Comparison of ENCODE assay signal across 8 mouse cellular contexts in the genomic region with DNA sequence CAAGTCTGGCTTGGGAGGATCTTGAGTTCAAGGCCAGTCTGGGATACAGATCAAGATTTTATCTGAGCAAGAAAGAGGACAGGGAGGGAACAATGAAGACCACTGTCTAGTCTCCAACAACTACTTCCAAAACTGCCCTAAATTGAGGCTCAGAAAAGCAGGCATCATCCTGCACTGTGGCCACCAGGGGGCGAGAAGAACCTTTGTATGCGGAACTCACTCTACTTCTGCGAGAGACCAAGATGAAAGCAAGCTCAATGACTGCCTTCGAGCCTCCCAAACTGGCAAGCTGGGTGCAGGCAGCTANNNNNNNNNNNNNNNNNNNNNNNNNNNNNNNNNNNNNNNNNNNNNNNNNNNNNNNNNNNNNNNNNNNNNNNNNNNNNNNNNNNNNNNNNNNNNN. TPM values are rescaled to one million over a fixed set of nuclear protein-coding genes. Genes with fewer than 3 reads are reported as not detected.
DNase-seq lines count a peak whose midpoint lies in the region; ATAC-seq and TF ChIP-seq lines count a peak whose summit lies in the region.

No protein-coding gene starts in this region.

- intact Hi-C loops in left cerebral cortex, postnatal 14 days (cut with DNase I), result loop anchor here (5.0 kb wide), 1 partner anchor 124 kb away; no protein-coding TSS in a partner anchor

- H3K4me2 ChIP-seq in heart, embryonic 12.5 days, result no peak overlapping the region
- H3K4me2 ChIP-seq in forebrain, embryonic 13.5 days, result no peak overlapping the region
- H3K4me2 ChIP-seq in hindbrain, postnatal 0 days (ENCODE audit: low read depth, low read length), result no peak overlapping the region
- H3K4me2 ChIP-seq in midbrain, postnatal 0 days (ENCODE audit: low read depth, low read length, poor library complexity, severe bottlenecking), result no peak overlapping the region

- peak; percentile 96 for TF ChIP-seq CTCF in hindbrain, postnatal 0 days (IDR thresholded peaks at IDR 0.05; ENCODE audit: low read depth)
- peak; percentile 94 for TF ChIP-seq CTCF in midbrain, postnatal 0 days (IDR thresholded peaks at IDR 0.05)

- H3K4me1 ChIP-seq in heart, embryonic 12.5 days (replicated peaks), result peaks cover 14% of the 10 kb centered on the region; the same call in 1 of the 2 replicates
- no peaks in the 10 kb centered on the region for H3K4me1 ChIP-seq in forebrain, embryonic 13.5 days
- no peaks in the 10 kb centered on the region; the same call in 1 of the 2 replicates for H3K4me1 ChIP-seq in hindbrain, postnatal 0 days (ENCODE audit: insufficient read depth, low read length)
- no peaks in the 10 kb centered on the region for H3K4me1 ChIP-seq in midbrain, postnatal 0 days (ENCODE audit: insufficient read depth, low read length)

- no peak overlapping the region for H3K27ac ChIP-seq in heart, embryonic 12.5 days (ENCODE audit: poor library complexity, severe bottlenecking)
- no peak overlapping the region for H3K27ac ChIP-seq in forebrain, embryonic 13.5 days
- no peak overlapping the region for H3K27ac ChIP-seq in hindbrain, postnatal 0 days
- H3K27ac ChIP-seq in midbrain, postnatal 0 days (ENCODE audit: low read depth, low read length), result no peak overlapping the region

- no peak overlapping the region for H3K4me3 ChIP-seq in heart, embryonic 12.5 days
- H3K4me3 ChIP-seq in forebrain, embryonic 13.5 days, result no peak overlapping the region
- no peak overlapping the region for H3K4me3 ChIP-seq in hindbrain, postnatal 0 days (ENCODE audit: low read length)
- H3K4me3 ChIP-seq in midbrain, postnatal 0 days (ENCODE audit: low read depth, low read length), result no peak overlapping the region

- no peak overlapping the region for H3K9ac ChIP-seq in heart, embryonic 12.5 days
- no peak overlapping the region for H3K9ac ChIP-seq in forebrain, embryonic 13.5 days
- no peak overlapping the region for H3K9ac ChIP-seq in hindbrain, postnatal 0 days (replicated peaks; ENCODE audit: low read length)
- H3K9ac ChIP-seq in midbrain, postnatal 0 days (replicated peaks; ENCODE audit: low read length, poor library complexity, severe bottlenecking), result no peak overlapping the region

- no peaks in the 10 kb centered on the region for H3K27me3 ChIP-seq in heart, embryonic 12.5 days (replicated peaks)
- H3K27me3 ChIP-seq in forebrain, embryonic 13.5 days, result no peaks in the 10 kb centered on the region
- H3K27me3 ChIP-seq in hindbrain, postnatal 0 days (ENCODE audit: insufficient read depth, low read length), result no peaks in the 10 kb centered on the region
- no peaks in the 10 kb centered on the region for H3K27me3 ChIP-seq in midbrain, postnatal 0 days (ENCODE audit: insufficient read depth, low read length)

- 4% methylated on average over 4 of the region's 4 CpGs for WGBS in heart, embryonic 12.5 days
- 2% methylated on average over 4 of the region's 4 CpGs for WGBS in forebrain, embryonic 13.5 days
- 3% methylated on average over 4 of the region's 4 CpGs for WGBS in hindbrain, postnatal 0 days
- 2% methylated on average over 4 of the region's 4 CpGs for WGBS in midbrain, postnatal 0 days

- peaks cover 100% of the 10 kb centered on the region for H3K36me3 ChIP-seq in heart, embryonic 12.5 days
- peaks cover 99% of the 10 kb centered on the region for H3K36me3 ChIP-seq in forebrain, embryonic 13.5 days (ENCODE audit: poor library complexity, severe bottlenecking)
- H3K36me3 ChIP-seq in hindbrain, postnatal 0 days (ENCODE audit: insufficient read depth, low read length), result peaks cover 83% of the 10 kb centered on the region
- peaks cover 74% of the 10 kb centered on the region for H3K36me3 ChIP-seq in midbrain, postnatal 0 days (ENCODE audit: insufficient read depth, low read length)

- no peak for ATAC-seq in heart, embryonic 12.5 days (ENCODE audit: insufficient number of reproducible peaks, low FRiP score)
- ATAC-seq in forebrain, embryonic 13.5 days, result peak; percentile 74
- ATAC-seq in hindbrain, postnatal 0 days, result peak; percentile 66
- ATAC-seq in midbrain, postnatal 0 days (ENCODE audit: low FRiP score), result peak; percentile 52; the same call in 1 of the 2 replicates

- DNase-seq in heart, adult 18-20 months, result peak; percentile 76 to 88
- DNase-seq in c-Kit-negative CD71-positive TER-119-positive erythroid progenitor cells, embryonic 14.5 days (ENCODE audit: low read depth, low spot score), result peak; percentile 50
- DNase-seq in hindbrain, postnatal 0 days (ENCODE audit: low spot score), result peak; percentile 90
- peak; percentile 84 to 88 for DNase-seq in left cerebral cortex, postnatal 14 days (ENCODE audit: low spot score in 2 of 2)
- peak; percentile 87 for DNase-seq in midbrain, postnatal 0 days (ENCODE audit: low spot score)
- DNase-seq in spleen, postnatal 36 days (ENCODE audit: low spot score in 2 of 2), result peak; percentile 64 to 75

- H3K9me3 ChIP-seq in heart, embryonic 12.5 days (replicated peaks), result no peaks in the 10 kb centered on the region
- no peaks in the 10 kb centered on the region for H3K9me3 ChIP-seq in forebrain, embryonic 13.5 days (replicated peaks)
- H3K9me3 ChIP-seq in hindbrain, postnatal 0 days (ENCODE audit: low read length), result no peaks in the 10 kb centered on the region
- H3K9me3 ChIP-seq in midbrain, postnatal 0 days (ENCODE audit: low read length), result no peaks in the 10 kb centered on the region

RNA-seq across cellular contexts. Expression of gene Atp8b2, which starts 9.9 kb away (rescaled TPM):
- total RNA-seq in heart, adult 18-20 months (2021), result 10 to 100 TPM; 14.7 to 14.9 TPM
- polyA plus RNA-seq in heart, embryonic 12.5 days (2016; fragmentation: Nextera tagmentation; extraction: Ambion mirVana), result 20.0 and 20.8 TPM in 2 replicates
- polyA plus RNA-seq in forebrain, embryonic 13.5 days (2015; fragmentation: Nextera tagmentation; extraction: Ambion mirVana), result 10.2 and 11.3 TPM in 2 replicates
- 63.0 and 83.5 TPM in 2 replicates for total RNA-seq in hindbrain, postnatal 0 days (2014; rRNA removed)
- polyA plus RNA-seq in hindbrain, postnatal 0 days (2015; fragmentation: Nextera tagmentation; extraction: Ambion mirVana), result 9.8 and 10.9 TPM in 2 replicates
- total RNA-seq in left cerebral cortex, postnatal 14 days (2021), result 10 to 100 TPM; 94.6 to 95.2 TPM
- total RNA-seq in midbrain, postnatal 0 days (2014; rRNA removed), result 68.9 and 95.4 TPM in 2 replicates
- 7.9 and 9.0 TPM in 2 replicates for polyA plus RNA-seq in midbrain, postnatal 0 days (2015; fragmentation: Nextera tagmentation; extraction: Ambion mirVana)

RNA-seq across cellular contexts. Expression of gene Il6ra, which starts 40.4 kb away (rescaled TPM):
- 1 to 10 TPM; 4.2 to 5.6 TPM for total RNA-seq in heart, adult 18-20 months (2021)
- 0.47 and 0.59 TPM in 2 replicates for polyA plus RNA-seq in heart, embryonic 12.5 days (2016; fragmentation: Nextera tagmentation; extraction: Ambion mirVana)
- 0.25 and 0.36 TPM in 2 replicates for polyA plus RNA-seq in forebrain, embryonic 13.5 days (2015; fragmentation: Nextera tagmentation; extraction: Ambion mirVana)
- total RNA-seq in hindbrain, postnatal 0 days (2014; rRNA removed), result 0.68 and 1.8 TPM in 2 replicates
- polyA plus RNA-seq in hindbrain, postnatal 0 days (2015; fragmentation: Nextera tagmentation; extraction: Ambion mirVana), result 2.1 and 2.4 TPM in 2 replicates
- 1 to 10 TPM; 3.6 to 4.7 TPM for total RNA-seq in left cerebral cortex, postnatal 14 days (2021)
- total RNA-seq in midbrain, postnatal 0 days (2014; rRNA removed), result 0.99 and 2.0 TPM in 2 replicates
- polyA plus RNA-seq in midbrain, postnatal 0 days (2015; fragmentation: Nextera tagmentation; extraction: Ambion mirVana), result 1.1 and 1.8 TPM in 2 replicates

RNA-seq across cellular contexts. Expression of gene Hax1, which starts 45.2 kb away (rescaled TPM):
- 10 to 100 TPM; 46.1 to 48.5 TPM for total RNA-seq in heart, adult 18-20 months (2021)
- polyA plus RNA-seq in heart, embryonic 12.5 days (2016; fragmentation: Nextera tagmentation; extraction: Ambion mirVana), result 79.4 and 85.4 TPM in 2 replicates
- polyA plus RNA-seq in forebrain, embryonic 13.5 days (2015; fragmentation: Nextera tagmentation; extraction: Ambion mirVana), result 162 and 167 TPM in 2 replicates
- total RNA-seq in hindbrain, postnatal 0 days (2014; rRNA removed), result 41.6 and 43.7 TPM in 2 replicates
- polyA plus RNA-seq in hindbrain, postnatal 0 days (2015; fragmentation: Nextera tagmentation; extraction: Ambion mirVana), result 74.1 and 81.6 TPM in 2 replicates
- total RNA-seq in left cerebral cortex, postnatal 14 days (2021), result 10 to 100 TPM; 70.6 to 76.7 TPM
- 40.6 and 45.7 TPM in 2 replicates for total RNA-seq in midbrain, postnatal 0 days (2014; rRNA removed)
- 71.8 and 77.4 TPM in 2 replicates for polyA plus RNA-seq in midbrain, postnatal 0 days (2015; fragmentation: Nextera tagmentation; extraction: Ambion mirVana)
